Mouse (Mus musculus) E14TG2a.4 (cell line): ENCODE measurements around the gene Foxo3.

Experiments
- CTCF ChIP-seq: conservative IDR thresholded peaks from 2 replicates; pipeline ENCODE4 v1.5.1; 2014; ENCODE audit warnings: low read length
- POU5F1 ChIP-seq: IDR thresholded peaks from 2 replicates; pipeline ENCODE4 v1.6.1; 2014; ENCODE audit warnings: low read length, borderline replicate concordance

DNA sequence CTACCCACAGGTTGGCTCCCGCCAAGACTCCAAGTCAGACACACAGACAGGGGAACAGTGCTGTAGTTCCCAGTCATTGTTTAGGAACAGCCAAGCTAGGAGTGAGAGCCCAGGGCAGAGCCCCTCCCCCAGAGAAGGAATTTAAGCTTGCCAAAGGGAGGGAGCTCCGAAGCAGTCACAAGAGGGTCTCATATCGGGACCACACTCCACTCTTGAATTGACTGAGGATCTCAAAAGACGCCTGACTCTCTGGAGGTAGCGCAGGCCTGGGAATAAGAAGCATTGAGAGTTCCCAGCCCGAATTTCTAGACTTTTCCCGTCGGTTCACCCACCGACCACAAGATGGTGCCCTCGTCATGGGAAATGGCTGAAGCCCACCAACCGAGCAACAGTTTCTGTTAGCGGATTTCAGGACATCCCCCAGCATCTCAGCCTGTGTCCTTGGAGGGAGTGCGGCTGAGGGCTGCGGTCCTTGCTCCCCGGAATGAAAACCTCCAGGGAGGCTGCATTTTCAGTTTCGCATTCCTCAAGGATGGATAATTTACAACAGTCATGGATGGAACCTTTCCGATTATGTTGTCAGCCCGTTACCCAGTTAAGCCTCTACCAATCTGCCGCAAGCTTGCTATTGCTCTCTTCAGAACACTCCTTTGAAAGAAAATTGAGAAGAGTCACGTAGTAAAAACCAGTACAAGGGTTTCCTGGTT is 31.6 kb upstream of the Foxo3 start:
- TF ChIP-seq CTCF (peak; percentile 64), POU5F1 (no peak)
